Mouse (Mus musculus) bone marrow macrophage, adult 2 months (primary cell): ENCODE measurements around the gene Nudcd3. TPM values are rescaled to one million over a fixed set of nuclear protein-coding genes. Genes with fewer than 3 reads are reported as not detected.

ENCODE experiments used
- H3K27ac ChIP-seq: 2 replicates; pipeline ENCODE4 v1.5.1; 2012; ENCODE audit warnings: low read depth, low read length; ENCODE audit not compliant: insufficient read depth
- H3K4me1 ChIP-seq: 2 replicates; pipeline ENCODE4 v1.6.1; 2012; ENCODE audit warnings: low read length; ENCODE audit not compliant: control insufficient read depth, insufficient read depth
- H3K4me3 ChIP-seq: 2 replicates; pipeline ENCODE4 v1.5.1; 2012; ENCODE audit warnings: mild to moderate bottlenecking, low read length, moderate library complexity; ENCODE audit not compliant: insufficient read depth
- CTCF ChIP-seq: IDR thresholded peaks from 2 replicates; pipeline ENCODE4 v1.5.1; 2012; ENCODE audit warnings: low read depth, mild to moderate bottlenecking, low read length, moderate library complexity
- POLR2A ChIP-seq: IDR thresholded peaks from 2 replicates; pipeline ENCODE4 v1.6.1; 2012; ENCODE audit warnings: mild to moderate bottlenecking, low read depth, low read length, borderline replicate concordance
- polyA plus RNA-seq: library from polyadenylated mRNA; stranded (reverse); fragments of >200 nt; gene quantifications from 2 replicates; pipeline ENCODE4 v1.2.4, GENCODE M21; 2012; ENCODE audit not compliant: missing spikeins, insufficient read depth, insufficient read length

Gene Nudcd3
- polyA plus RNA-seq, 1 experiment = 30.6 TPM

DNA sequence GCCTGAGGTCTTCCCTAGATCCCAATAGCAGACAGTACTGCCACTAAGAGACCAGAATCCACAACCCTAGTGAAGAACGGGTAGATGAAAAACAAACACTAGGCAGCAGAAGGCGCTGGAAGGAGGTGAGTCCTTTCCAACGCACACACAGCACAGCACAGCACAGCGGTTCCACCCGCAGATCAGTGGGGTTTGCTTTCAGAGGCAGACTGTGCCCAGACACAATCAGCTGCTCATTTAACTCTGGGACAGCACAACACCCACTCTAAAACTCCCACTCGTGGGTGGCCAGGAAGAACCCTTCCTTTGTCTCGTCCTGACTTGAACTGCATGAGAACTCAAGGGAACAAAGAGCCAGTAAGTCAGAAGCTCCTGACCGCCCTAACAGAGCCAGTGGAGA is 21.0 kb downstream of the Nudcd3 start:
- no peak overlapping the region for H3K4me3 ChIP-seq
- H3K27ac ChIP-seq = peak overlapping the region; percentile 29
- peaks cover 38% of the 10 kb centered on the region for H3K4me1 ChIP-seq
- TF ChIP-seq POLR2A (no peak), CTCF (no peak)

- Histone ChIP-seq H3K4me1 (peaks cover 38% of the 10 kb centered on the region), H3K4me3 (no peak overlapping the region), H3K27ac (peak overlapping the region; percentile 29)
- TF ChIP-seq POLR2A (no peak), CTCF (no peak)
These were observed 21.5 kb downstream of the Nudcd3 start for GRCm38 (mm10) chr11:6178673-6179166.

- Histone ChIP-seq H3K4me1 (peaks cover 38% of the 10 kb centered on the region), H3K4me3 (no peak overlapping the region), H3K27ac (no peak overlapping the region)
- TF ChIP-seq POLR2A (no peak), CTCF (no peak)
These were observed 22.3 kb downstream of the Nudcd3 start for GRCm38 (mm10) chr11:6177781-6178420.

DNA sequence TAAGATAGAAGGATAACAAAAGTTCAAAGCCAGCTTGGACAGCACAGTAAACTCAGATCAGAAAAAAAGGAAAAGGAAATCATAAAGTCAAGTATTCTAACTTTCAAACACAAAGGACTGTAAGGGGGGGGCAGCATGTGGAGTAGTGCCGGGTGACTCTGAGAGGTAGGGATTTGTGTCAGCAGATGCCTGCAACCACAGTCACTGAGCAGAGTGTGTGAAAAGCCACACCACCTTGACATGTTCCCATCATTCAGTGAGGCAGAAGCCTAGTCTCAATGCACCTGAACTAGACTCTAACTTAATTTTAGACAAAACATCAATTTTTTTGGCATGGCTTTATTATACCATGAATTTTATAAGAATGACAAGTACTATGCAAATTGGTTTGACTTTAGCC is 24.7 kb downstream of the Nudcd3 start:
- H3K27ac ChIP-seq = no peak overlapping the region
- H3K4me1 ChIP-seq = peaks cover 38% of the 10 kb centered on the region
- no peak for TF ChIP-seq POLR2A
- no peak for TF ChIP-seq CTCF
- no peak overlapping the region for H3K4me3 ChIP-seq

GRCm38 (mm10) chr11:6174719-6175118 is 25.5 kb downstream of the Nudcd3 start:
- H3K4me1 ChIP-seq = peaks cover 36% of the 10 kb centered on the region
- H3K4me3 ChIP-seq = no peak overlapping the region
- TF ChIP-seq CTCF = no peak
- TF ChIP-seq POLR2A = no peak
- no peak overlapping the region for H3K27ac ChIP-seq

- H3K4me1 ChIP-seq = peaks cover 34% of the 10 kb centered on the region
- no peak overlapping the region for H3K4me3 ChIP-seq
- H3K27ac ChIP-seq = no peak overlapping the region
- TF ChIP-seq POLR2A (no peak), CTCF (no peak)
These were observed 31.1 kb downstream of the Nudcd3 start for GRCm38 (mm10) chr11:6169041-6169663.

DNA sequence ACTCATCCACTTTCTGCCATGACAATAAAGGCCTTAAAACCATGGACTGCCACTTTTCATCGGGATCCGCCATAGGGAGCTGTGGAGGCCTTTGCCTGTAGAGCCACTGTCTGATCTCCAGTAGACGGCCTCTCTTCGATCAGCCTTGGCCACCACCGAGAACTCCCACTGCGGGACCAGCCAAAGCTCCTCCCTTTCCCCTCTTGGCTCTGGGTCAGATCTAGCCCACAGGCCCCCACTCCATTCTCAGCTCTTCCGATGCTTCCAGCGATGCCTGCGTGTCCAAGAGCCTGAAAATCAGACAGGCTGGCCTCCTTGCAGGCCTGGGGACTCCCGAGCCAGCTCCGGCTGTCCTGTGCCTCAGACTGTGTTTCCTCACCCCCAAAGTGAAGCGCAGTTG is 33.9 kb downstream of the Nudcd3 start:
- no peak overlapping the region for H3K4me3 ChIP-seq
- no peak overlapping the region for H3K27ac ChIP-seq
- TF ChIP-seq POLR2A (no peak), CTCF (no peak)
- H3K4me1 ChIP-seq = peaks cover 34% of the 10 kb centered on the region

DNA sequence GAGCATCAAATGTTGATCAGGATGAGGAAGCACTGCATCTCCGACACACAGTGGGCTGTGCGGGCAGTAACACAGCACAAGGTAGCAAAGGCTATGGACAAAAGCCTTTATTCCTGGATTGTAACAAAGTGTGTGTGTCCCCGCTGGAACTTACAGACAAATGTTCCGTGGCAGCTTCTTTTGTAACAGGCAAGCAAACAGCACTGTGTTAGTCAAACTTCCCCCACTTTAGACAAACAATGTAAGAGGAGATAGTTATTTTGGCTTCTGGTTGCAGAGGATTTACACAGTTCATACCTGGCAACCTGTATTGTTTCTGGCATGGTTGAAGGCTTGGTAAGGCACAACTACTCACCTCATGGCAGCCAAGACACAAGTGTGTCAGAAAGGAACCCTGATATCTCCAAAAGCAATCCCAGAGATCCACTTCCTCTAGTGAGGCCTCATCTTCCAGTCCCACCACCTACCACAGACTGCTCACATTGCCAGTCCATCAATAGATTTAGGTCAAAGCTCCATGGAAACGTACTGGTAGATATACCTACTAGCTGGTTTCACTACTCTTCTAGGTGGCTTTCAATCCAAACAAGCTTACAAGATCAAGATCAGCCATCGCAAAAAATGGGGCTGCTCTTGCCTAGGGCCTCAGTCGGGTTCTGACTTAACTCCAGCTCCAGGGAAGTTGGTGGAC is 34.7 kb downstream of the Nudcd3 start:
- Histone ChIP-seq H3K4me3 (no peak overlapping the region), H3K4me1 (peaks cover 39% of the 10 kb centered on the region), H3K27ac (no peak overlapping the region)
- TF ChIP-seq POLR2A (no peak), CTCF (no peak)

DNA sequence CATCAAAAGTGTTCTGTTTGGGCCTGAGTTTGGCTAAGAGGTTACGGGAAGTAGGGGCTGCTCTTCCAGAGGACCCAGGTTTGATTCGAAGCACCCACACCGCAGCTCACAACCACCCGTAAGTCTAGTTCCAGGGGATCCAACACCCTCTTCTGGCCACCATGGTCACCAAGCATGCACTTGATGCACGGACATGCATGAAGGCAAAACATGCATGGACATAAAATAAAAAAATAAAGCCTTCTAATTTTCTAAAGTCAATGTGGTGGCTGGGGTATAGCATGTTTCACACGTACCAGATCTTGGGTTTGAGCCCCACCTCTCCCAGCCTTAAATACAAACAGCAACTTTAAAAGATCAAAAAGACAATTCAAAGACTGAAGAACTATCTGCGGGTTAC is 35.4 kb downstream of the Nudcd3 start:
- TF ChIP-seq CTCF (no peak), POLR2A (no peak)
- Histone ChIP-seq H3K27ac (no peak overlapping the region), H3K4me1 (peaks cover 35% of the 10 kb centered on the region), H3K4me3 (no peak overlapping the region)

GRCm38 (mm10) chr11:6163706-6164105 is 36.5 kb downstream of the Nudcd3 start:
- TF ChIP-seq POLR2A = no peak
- TF ChIP-seq CTCF = no peak
- peaks cover 25% of the 10 kb centered on the region for H3K4me1 ChIP-seq
- H3K27ac ChIP-seq = no peak overlapping the region
- H3K4me3 ChIP-seq = no peak overlapping the region
